Mouse (Mus musculus) embryo, embryonic 11.5 days (tissue): ENCODE data around the gene Set.

ENCODE experiments used
- DNase-seq: peaks from one replicate; pipeline ENCODE4 v3.0.0-alpha.2; 2012; ENCODE audit warnings: low read depth, low spot score

Gene Set

DNA sequence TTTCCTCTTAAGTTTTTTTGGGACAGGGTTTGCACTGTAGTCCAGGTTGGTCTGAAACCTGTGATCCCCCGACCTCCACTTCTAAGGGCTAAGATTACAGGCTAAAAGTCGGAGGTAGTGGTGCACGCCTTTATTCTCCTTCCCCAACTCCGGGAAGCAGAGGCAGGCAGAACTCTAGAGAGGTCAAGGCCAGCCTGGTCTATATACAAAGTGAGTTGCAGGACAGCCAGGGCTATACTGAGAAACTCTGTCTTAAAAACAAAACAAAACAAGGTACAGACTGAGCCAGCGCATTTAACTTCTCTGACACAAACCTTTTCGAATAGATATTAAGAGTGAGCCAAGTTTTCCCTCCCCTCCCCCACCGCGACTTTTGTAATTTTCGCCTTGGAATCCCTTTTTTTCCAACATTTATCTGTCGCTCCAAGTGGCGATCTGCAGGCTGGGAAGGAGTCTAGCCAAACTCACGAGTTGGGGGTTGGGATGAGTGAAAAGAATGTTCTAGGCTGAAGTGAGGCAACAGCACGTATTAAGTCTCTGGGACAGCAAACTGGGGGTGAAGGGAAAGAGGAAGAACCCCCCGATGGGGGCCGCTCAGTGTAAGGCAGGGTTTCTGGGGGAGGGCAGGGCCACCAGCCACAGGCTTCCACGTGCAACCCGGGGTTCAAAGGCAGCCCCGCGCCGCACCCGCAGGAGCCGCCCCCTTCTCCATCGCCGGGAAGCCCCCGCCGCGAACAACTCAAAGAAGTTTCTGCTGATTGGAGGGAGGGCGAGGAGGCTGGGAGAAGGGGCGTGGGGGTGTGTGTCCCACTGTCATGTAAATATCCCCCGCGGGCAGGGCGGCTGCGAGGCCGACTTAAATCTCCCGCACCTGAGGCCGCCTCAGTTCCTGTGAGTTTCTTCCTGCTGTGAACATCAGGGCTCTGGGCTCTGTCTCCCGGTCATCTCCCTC, 4.3 kb downstream of the Set start:
- peak; percentile 60 for DNase-seq

DNA sequence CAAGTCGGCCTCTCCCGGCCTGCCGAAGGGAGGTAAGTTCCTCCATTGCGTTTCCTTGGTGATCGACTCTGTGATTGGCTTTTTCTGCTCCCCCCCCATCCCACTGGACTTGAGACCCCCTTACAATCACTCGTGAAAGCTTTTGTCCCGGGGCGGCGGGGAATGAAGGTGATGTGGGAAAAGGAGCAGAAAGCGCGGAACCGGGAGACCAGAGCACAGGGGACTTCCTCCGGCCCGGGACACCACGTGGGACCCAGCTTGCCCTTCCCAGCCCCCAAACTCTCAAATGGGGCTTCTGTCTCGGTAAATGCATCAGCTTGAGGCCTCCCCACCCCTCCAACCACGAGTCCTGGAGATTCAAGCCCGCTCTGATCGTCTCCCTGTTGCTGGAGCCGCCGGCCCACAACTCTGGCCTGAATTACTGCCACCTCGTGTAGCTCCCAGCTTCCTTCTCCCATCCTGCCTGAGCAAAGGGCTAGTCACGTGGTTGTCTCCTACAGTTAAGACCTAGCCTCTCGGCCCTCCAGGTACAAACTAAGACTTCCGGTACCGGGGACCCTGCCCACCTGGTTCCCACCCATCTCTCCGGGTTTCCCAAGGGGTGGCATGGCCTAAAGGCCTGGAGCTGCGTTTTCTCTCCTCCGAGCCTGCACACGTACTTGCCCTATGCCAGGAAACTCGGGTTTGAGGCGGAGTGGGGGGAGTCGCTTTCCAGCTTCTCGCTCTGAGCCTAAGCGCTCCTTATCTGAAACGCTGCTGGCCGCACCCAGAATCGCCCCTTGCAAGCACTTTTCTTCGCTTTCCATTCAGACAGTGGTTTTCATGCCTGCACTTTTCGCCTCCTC, 5.3 kb downstream of the Set start:
- DNase-seq: peak; percentile 53

DNA sequence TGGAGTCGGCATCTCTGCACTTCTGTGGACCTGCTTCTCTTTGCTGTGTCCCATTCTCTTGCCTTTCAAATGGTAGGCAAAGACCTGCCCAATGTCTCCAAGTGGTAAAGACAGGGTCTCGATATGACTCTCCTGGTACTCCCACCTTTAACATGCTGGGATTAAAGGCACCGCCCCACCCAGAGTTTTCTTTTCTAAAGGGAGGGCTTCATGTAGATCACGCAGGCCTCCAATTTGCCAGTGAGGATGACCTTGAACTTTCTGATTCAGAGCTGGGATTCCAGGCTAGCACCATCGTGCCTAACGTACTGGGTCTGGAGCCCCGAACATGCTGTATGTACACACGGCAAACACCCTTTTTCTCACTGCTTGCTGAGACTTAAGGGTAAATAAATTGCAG, 6.1 kb downstream of the Set start:
- no peak for DNase-seq

DNA sequence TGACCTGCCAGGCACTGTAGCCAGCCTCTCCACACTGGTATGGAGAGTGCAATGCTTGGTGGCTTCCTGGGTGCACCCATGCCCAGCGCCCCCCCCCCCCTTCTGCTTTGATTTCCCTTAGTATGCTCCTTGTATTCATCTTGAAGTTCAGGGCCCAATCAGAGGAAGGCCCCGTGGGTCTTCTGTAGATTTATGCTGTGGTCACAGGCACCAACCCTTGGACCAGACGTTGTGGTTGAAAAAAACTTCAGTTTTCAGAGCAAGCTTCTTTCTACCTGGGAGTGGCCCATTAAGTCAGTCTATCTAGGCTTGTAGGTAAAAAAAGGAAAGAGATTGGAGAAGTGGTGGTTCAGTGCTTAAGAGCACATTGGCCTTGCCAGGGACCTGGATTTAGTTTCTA, 6.6 kb downstream of the Set start:
- DNase-seq: no peak

DNA sequence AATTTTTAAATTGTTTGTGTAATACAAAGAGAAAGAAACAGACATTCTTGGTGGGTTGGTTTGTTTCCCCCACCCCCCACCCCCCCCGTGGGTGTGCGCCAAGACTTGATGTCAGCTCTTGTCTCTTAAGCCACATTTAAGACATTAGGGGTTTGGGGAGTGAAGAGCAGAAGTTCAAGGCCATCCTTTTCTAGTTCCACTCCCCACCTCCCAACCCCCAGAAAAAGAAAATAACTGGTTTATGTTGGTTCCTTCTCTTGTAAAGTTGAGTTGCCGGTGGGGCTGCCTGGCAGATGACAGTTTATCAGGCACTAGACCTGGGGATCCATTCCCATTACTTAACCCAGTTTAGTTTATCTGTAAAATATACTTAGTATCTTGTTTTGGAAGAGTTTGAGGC, 7.1 kb downstream of the Set start:
- no peak for DNase-seq

DNA sequence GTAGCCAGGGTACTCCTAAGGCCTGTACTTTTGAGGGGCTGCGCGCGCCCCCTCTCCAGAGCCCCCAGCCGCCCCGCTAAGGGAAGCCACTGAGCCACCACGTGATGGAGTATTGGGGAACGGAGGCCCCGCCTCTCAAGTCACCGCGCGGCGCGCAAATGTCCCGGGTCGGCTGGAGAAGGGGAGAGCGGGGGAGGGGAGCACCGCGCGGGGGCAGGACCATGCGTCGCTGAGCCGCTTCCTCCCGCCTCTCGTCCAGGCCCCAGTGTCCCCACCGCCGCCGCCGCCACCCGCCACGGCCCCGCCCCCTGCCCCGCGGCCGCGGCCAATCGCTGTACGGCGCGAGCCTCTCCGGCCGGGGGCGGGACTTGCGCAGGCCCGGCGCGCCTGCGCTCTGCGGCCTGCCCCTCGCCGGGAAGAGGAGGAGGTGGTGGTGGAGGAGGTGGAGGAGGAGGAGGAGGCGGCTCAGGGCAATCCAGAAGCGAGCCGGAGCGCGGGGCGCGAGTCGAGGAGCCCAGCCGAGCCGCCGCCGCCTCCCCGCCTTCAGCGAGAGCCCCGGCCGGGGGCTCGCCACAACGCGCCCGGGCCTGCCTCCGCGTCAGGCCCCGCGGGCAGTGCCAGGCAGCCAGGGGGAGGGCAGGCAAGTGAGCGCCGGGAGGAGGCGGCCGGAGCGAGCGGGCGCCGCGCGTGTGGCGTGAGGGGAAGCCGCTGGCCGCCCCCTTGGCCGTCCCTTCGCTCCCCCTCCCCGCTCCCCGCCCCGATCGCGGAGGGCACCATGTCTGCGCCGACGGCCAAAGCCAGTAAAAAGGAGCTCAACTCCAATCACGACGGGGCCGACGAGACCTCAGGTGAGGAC, 9.1 kb downstream of the Set start:
- peak; percentile 94 for DNase-seq

DNA sequence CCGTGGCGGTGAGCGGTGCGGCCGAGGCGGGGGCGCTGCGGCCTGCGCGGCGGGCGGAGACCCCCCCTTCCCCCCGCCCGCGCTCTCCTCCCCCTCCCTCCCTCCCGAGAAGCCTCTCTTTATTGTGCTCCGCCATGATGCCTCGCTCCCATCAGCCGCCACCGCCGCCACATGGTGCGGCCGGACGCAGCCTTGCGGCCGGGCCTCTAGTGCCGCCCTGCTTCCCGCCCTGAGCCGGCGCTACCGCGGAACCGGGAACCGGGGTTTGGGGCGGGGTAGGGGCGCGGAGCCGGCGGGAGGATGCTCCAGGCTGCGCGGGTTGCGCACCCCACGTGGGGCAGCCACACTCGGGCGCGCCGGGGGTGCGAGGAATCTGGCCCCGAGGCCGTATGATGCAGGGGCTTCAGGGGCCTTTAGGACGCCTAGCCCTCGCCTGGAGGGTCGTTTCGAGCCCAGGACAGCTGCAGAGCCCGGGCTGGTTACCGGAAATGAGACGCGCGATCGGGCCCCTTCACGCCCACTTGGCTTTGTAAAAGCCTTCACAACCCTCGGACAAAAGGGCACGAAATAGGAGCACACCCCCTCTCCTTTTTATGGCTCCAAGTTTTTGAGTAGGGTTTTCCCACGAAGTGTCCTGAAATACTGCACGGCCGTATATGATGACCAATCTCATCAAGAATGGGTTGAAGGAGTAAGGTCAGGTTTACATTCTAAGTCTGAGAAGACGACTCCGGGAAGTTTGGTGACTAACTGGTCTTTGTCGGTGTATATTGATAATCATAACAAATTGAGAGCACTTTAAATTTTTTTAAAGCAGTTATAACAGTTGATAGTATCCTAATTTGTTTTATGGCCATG, 10.1 kb downstream of the Set start:
- DNase-seq: no peak

DNA sequence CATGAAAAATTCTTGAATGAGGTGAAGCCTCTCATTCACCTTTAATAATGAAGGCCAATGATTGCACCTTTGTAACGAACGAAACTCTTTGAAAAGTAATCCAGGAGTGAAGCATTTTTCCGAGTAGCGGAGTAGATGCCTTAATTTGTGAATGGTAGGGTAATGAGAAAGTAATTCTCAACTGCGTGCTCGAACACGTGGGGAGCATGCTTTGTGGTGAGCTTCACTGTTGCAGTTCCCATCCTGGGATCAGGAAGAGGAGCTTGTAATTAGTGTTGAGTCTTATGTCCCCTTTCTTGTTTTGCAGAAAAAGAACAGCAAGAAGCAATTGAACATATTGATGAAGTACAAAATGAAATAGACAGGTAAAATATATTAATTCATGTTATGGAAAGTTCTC, 10.8 kb downstream of the Set start:
- DNase-seq: no peak

DNA sequence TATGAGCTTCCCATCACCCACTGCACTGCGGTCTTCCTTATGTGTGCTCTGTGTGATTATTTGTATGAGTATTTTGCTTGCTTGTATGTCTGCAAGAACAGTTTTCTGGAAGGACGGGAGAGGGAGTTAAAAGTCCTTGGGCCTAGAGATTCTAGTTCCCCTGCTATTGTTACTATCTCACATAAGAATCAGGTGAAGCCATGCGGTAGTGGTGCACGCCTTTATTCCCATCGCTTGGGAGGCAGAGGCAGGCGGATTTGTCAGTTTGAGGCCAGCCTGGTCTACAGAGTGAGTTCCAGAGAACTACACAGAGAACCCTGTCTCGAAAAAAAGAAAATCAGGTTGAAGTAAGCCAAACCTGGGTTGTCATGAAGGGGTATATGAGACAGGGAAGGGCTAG, 15.7 kb downstream of the Set start:
- DNase-seq: no peak

DNA sequence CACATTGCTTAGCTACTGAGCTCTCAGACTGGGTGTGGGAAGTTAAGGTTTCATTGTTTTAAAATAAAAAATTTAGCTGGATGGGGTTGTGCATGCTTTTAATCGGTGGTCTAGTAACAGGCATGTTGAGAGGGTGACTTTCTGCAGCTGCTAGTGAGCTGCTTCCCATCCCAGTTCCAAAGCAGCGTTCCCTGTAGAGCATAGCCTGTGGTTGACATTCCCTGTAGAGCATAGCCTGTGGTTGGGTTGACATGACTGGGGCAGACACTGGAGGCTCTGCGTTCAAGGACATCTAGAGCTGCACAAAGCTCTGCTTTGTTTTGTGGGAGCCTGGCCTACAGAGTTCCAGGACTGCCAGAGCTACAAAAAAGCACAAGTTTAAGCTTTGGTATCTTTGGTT, 16.1 kb downstream of the Set start:
- no peak for DNase-seq

DNA sequence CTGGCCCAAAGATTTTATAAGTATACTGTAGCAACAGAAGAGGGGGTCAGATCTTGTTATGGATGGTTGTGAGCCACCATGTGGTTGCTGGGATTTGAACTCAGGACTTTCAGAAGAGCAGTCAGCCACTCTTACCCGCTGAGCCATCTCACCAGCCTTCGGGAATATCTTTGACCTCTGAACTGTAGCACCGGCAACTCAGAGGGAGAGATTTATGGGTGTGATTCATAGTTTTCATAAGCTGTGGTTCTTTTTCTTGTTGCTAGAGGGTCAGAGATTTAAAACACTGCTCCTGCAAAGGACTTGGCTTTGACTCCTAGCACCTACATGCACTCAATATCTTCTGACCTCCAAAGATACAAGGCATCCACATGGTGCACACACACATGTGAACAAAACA, 18.4 kb downstream of the Set start:
- DNase-seq: no peak

DNA sequence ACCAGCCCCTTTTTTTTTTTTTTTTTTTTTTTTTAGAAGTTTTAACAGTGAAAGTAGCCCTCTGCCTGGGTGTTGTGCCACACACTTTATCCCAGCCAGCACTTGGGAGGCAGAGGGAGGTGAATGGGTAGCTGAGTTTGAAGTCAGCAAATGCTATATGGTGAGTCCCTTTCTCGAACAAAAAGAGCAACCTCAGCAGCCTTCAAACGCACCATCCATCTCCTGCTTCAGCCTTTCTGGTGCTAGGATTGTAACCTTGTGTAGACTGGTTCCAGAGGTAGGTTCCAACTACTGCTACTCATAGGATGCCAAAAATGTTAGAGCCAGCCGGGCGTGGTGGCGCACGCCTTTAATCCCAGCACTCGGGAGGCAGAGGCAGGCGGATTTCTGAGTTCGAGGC, 19.3 kb downstream of the Set start:
- no peak for DNase-seq

DNA sequence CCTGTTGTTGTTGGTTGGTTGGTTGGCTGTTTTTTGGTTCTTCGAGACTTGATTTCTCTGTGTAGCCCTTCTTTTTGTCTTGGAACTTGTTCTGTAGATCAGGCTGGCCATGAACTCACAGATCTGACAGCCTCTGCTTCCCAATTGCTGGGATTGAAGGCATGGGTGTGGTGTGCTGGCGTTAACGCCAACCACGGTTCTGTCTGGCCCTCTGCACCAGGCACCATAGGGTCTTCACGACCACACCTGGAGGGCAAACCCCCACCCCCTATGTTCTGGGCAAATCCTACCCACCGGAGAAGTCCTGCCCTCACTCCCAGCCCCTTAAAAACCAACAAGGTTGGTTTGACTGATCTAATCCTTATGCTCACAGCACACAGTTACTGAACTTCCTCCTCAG, 19.8 kb downstream of the Set start:
- DNase-seq: no peak

DNA sequence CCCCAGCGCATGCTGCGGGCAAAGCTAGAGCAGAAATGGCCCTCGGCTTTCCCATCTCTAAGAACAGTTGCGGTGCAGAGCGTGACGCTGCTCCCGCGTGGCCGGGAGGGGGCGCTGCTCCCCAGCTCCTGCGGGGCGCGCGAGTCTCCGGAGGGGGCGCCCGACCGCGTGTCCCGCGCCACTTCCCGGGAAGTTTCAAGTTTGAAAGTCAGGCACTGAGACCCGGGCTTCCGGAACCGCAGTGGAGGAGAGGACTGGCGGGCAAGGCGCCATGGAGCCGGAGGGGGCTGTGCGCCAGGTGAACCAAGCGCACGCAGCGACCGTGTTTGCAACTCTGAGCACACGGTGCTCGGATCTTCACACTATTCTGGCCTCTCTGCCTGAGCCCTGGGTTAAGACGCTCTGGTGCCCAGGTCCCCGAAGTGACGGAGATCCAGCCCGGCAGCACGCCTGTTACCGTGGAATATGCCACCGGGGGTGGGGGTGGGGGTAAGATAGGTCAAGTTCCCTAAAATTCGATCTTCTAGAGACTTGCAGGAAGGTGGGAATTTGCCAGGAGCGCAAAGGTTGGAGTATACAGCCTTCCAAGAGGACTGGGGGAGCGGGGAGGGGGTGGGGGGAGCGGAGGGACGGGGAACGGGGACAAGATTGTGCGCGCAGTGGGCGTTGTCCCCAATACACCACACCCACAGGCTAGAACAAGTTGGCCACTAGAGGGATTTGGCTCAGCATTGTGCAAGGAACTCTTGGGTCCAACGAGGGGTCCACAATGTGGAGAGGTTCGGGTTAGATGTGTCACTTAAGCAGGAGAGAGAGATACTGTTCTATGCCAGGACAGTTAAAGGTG, 20.5 kb downstream of the Set start, which contains the start of gene Pkn3:
TSS of gene Pkn3 (plus strand) at position 183 of the 847 bp plus-strand sequence.
- peak; percentile 81 for DNase-seq

DNA sequence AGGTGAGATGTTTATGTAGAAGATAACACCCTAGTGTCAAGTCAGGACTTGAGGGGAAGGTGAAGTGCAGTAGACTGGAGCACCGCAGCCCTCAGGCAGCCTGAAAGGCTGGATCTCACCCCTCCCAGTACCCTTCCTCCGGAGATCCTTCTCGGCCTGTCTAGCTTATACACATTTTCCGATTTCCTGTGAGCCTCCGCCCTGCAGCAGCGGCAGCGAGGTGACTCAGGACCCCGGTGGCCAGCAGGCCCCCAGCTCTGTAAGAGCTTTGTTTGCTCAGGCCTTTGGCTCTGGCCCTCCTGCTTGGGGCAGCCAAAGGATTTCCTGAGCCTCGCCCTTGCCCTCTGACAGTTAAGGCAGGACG, 21.2 kb downstream of the Set start:
- no peak for DNase-seq

DNA sequence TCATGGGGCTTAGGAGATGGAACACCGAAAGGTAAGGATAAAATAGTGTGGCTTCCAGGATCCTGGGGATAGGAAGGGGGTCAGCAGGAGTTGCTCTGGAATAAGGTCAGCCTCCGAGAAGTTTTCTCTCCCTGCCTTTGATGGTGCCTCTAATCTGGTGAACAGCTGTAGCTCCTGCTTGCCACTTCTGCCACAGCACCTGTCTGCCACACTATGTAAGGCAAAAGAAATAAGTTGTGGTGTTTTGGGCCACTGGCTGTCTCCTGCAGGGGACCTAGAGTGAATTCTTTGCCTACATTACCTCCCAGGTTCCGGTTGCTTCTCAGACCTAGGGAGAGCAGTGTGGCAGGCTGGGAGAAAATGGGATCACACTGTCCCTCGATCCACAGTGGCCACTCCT, 21.6 kb downstream of the Set start:
- no peak for DNase-seq

DNA sequence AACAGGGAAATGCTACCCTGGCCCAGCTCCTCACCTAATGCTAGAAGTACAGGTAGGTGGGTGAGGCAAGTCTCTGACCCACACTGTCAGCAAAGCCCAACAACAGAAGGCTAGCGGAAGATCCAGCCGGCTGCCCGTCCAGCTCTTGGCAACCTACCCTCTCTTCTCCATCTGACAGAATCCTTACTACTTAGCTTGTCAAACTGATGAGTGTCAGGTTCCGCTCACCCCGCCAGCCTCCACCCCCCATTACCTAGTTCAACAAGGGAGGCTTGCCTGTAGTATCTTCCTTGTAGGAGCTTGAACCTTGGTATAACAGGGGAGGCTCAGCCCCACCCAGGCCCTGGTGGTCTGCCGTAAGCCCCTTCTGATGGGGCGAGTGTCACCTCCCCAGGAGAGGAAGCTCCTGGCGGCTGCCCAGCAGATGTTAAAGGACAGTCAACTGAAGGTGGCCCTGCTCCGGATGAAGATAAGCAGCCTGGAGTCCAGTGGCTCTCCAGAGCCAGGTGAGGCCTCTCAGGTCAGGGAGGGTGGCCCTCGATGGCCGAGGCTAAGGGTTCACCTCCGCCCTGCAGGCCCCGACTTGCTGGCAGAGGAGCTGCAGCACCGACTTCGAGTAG, 23.1 kb downstream of the Set start:
- no peak for DNase-seq

DNA sequence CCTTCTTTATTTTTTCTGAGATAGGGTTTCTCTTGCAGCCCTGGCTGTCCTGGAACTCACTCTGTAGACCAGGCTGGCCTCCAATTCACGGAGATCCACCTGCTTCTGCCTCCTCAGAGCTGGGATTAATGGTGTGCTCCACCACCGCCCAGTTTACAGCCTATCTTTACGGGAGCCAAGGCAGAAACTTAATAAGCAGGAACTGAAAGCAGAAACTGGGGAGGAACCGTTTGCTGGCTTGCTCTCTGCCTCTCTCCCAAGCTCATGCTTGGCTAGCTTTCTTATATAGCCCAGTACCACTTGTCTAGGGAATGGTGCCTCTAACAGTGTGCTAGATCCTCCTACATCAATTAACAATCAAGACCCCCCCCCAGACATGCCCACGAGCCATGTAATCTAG, 26.9 kb downstream of the Set start:
- no peak for DNase-seq

DNA sequence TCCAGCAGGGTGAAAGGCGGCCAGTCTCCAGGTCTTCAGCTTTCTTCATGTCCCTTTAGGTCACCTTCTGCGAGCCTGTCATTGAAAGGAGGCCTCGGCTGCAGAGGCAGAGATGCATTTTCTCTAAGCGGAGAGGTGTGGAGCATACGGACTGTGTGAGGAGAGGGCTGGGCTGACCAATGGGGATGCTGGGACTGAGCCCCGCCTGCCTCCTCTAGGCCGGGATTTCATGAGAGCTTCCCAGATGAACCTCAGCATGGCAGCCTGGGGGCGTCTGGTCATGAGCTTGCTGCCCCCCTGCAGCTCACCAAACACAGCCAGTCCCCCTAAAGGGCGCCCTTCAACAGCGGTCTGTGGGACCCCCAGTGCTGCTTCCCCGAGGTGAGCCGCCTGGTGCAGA, 27.5 kb downstream of the Set start:
- DNase-seq: no peak

DNA sequence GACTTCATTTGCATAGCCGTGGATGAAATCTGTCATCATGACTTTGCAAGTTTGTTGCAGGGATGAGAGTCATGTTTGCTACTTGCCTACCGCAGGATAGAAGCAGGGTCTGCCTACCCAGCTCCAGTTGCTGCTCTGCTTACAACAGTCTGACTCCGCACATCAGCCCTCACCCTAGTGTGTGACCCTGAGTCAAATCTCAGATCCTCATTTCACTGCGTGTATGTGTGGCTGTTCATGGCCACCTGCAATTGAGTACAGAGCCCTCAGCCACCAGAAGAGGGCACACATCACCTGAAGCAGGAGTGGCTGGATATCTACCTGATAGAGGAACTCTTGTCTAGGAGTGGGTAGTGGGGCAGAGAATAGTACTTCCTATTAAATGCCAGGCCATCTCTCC, 30.1 kb downstream of the Set start:
- DNase-seq: no peak
